Mouse (Mus musculus) midbrain, embryonic 10.5 days (tissue): ENCODE results near the gene Yeats4. TPM values are rescaled to one million over a fixed set of nuclear protein-coding genes. Genes with fewer than 3 reads are reported as not detected.

Source experiments
- DNase-seq: peaks from one replicate; pipeline ENCODE4 v3.0.0-alpha.2; 2017; ENCODE audit warnings: low spot score
- H3K27ac ChIP-seq: fragments of 300-500 bp; sonication (generic); replicated peaks from 2 replicates; pipeline ENCODE4 v1.5.1; 2016; ENCODE audit warnings: mild to moderate bottlenecking
- H3K27me3 ChIP-seq: fragments of 300-500 bp; sonication (generic); 2 replicates; pipeline ENCODE4 v1.6.1; 2016; ENCODE audit warnings: low read depth, mild to moderate bottlenecking; ENCODE audit not compliant: poor library complexity, severe bottlenecking
- H3K36me3 ChIP-seq: fragments of 300-500 bp; sonication (generic); 2 replicates; pipeline ENCODE4 v1.6.1; 2016; ENCODE audit warnings: mild to moderate bottlenecking, moderate library complexity
- H3K4me1 ChIP-seq: fragments of 300-500 bp; sonication (generic); 2 replicates; pipeline ENCODE4 v1.6.1; 2016
- H3K4me3 ChIP-seq: fragments of 300-500 bp; sonication (generic); 2 replicates; pipeline ENCODE4 v1.5.1; 2016; ENCODE audit warnings: mild to moderate bottlenecking, moderate library complexity
- H3K9me3 ChIP-seq: fragments of 300-500 bp; sonication (generic); replicated peaks from 2 replicates; pipeline ENCODE4 v1.6.1; 2016; ENCODE audit warnings: mild to moderate bottlenecking
- WGBS: fragments of 180-500 bp; shearing (Covaris S2); methylation state at CpG from one replicate; pipeline ENCODE4 v1.1.7; 2016; 5-methylcytosine and 5-hydroxymethylcytosine counted together
- polyA plus RNA-seq: library from polyadenylated mRNA; unstranded; fragments of >200 nt; fragmentation: Nextera tagmentation; extraction: Ambion mirVana; gene quantifications from 2 replicates; pipeline ENCODE4 v1.2.1, GENCODE M21; 2016

Gene Yeats4
- polyA plus RNA-seq, 1 experiment from 2014 or later, result 124 TPM

DNA sequence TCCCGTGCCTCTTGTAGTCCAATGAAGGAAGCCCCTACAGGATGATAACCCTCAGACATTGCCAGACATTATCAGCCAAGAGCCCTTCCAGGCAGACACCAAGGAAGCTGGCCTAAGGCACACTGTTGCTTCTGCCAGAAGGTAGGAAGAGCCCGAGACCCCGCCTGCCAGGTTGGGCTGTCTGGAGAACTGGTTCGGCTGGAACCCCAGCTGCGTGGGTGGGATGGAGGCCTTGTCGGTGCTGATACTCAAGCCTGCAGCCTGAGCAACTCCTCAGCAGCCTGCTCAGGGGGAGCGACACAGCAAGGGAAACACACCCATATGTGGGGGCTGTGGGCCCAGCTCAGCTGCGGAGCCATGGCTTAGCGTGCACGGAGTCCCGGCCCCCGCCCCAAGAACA, 29.3 kb downstream of the Yeats4 start:
- no peak overlapping the region for H3K27ac ChIP-seq
- peaks cover 18% of the 10 kb centered on the region for H3K4me1 ChIP-seq
- H3K9me3 ChIP-seq, result no peaks in the 10 kb centered on the region
- H3K27me3 ChIP-seq, result no peaks in the 10 kb centered on the region
- WGBS, result 95% methylated on average over 12 of the region's 12 CpGs
- no peaks in the 10 kb centered on the region for H3K36me3 ChIP-seq
- H3K4me3 ChIP-seq, result no peak overlapping the region
- no peak for DNase-seq

- Histone ChIP-seq H3K27ac (no peak overlapping the region), H3K36me3 (no peaks in the 10 kb centered on the region), H3K27me3 (no peaks in the 10 kb centered on the region), H3K4me1 (0 out of 2 replicates have a peak, but pooled peaks cover 5% of the 10 kb centered on the region), H3K9me3 (no peaks in the 10 kb centered on the region), H3K4me3 (no peak overlapping the region)
- 83% methylated on average over 5 of the region's 5 CpGs for WGBS
- DNase-seq, result no peak
These were observed 30.9 kb downstream of the Yeats4 start for GRCm38 (mm10) chr10:117193364-117193763.

DNA sequence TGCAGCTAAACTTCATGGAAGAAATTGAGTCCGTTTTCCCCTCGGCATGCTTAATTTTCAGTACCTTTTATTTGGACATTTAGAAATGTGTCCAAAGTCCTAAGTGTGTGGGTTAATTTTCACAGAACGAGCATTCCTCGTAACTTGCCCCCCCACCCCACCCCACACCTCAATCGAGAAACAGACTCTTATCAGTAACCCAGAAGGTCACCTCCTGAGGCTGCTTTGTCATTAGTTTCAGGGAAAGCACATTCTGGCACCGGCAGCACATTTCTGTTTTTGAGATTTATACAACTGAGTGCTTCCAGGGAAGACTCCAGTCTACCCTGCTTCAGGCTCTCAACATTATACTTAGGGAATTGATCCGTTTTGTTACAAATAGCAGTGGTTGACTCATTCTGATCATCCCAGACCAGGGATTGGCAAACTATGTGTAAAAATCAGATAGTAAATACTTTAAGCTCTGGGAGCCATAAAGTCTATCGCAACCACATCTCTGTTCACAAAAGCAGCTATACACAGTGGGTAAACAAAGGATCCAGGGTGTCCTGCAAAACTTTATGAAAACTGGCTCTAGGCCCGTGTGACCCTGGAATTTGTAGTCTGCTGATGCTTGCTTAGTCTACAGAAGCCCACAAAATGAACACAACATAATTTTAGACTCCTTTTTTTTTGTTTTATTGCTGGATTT, 38.8 kb downstream of the Yeats4 start:
- WGBS, result 78% methylated on average over 9 of the region's 9 CpGs
- DNase-seq, result no peak
- H3K9me3 ChIP-seq, result no peaks in the 10 kb centered on the region
- no peaks in the 10 kb centered on the region for H3K27me3 ChIP-seq
- 0 out of 2 replicates have a peak, but pooled peaks cover 11% of the 10 kb centered on the region for H3K4me1 ChIP-seq
- H3K36me3 ChIP-seq, result no peaks in the 10 kb centered on the region
- H3K27ac ChIP-seq, result no peak overlapping the region
- H3K4me3 ChIP-seq, result no peak overlapping the region

DNA sequence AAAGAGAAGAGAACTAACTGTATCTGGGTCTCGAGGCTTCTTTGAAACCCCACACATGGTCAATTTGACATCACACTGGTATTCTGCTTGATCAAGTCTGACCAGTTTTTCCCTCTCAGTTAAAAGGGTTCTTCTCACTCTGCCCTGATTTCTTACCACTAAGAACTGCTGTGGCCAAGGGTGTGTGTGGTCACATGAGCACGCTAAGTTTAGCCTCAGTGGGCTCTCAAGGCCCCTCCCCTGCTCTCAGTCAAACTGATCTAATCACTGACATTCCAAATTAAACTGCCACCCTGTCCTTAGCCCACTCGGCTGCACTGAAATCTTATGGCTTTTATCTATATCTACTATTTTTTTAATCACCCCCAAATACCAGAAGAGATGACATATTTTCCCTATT, 43.2 kb downstream of the Yeats4 start:
- Histone ChIP-seq H3K27me3 (no peaks in the 10 kb centered on the region), H3K9me3 (no peaks in the 10 kb centered on the region), H3K36me3 (no peaks in the 10 kb centered on the region), H3K4me1 (0 out of 2 replicates have a peak, but pooled peaks cover 8% of the 10 kb centered on the region), H3K4me3 (no peak overlapping the region), H3K27ac (no peak overlapping the region)
- WGBS, result 65% methylated on average over 3 of the region's 3 CpGs
- no peak for DNase-seq

DNA sequence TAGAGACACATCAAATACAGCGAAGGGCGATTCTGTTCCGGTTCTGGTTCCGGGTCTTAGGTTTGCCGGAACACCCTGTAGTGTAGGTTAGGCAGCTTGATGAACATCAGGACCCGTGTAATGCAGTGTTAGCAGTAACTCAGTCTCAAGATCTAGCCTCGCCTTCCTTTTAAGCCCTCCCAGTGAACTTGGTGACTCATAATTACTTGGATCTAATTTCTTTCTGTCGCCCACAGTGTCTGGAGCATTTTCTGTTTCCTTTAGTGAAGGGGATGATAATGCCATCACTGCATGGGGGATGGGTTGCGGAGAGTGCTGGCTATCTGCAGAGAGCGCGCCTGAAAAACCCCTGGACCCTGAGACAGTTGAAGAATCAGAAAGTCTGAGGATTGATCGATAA, 49.7 kb downstream of the Yeats4 start:
- 63% methylated on average over 12 of the region's 12 CpGs for WGBS
- Histone ChIP-seq H3K4me1 (peaks cover 15% of the 10 kb centered on the region), H3K27ac (peak overlapping the region; percentile 59; the same call in 1 of the 2 replicates), H3K4me3 (no peak overlapping the region), H3K36me3 (no peaks in the 10 kb centered on the region), H3K27me3 (no peaks in the 10 kb centered on the region), H3K9me3 (no peaks in the 10 kb centered on the region)
- DNase-seq, result no peak

GRCm38 (mm10) chr10:117173566-117174438, 50.5 kb downstream of the Yeats4 start:
- no peaks in the 10 kb centered on the region for H3K36me3 ChIP-seq

DNA sequence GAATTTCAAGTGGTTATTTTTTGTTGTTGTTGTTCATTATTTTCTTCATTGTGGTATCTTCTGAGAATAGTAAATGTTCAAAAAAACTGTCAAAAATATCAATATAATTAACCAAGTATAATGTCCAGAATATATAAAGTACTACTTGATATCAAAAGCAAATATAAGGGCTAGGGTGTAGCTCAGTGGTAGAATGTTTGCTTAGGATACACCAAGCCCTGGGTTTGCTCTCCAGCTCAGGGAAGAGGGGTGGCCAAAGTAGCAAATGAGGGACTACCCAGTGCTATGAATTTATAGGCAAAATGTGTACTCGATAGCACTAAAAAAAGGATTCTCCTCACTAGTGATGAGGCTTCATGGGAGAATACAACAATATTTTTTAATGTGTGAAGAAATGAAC, 51.2 kb downstream of the Yeats4 start:
- Histone ChIP-seq H3K27me3 (no peaks in the 10 kb centered on the region), H3K27ac (no peak overlapping the region), H3K9me3 (no peaks in the 10 kb centered on the region), H3K4me3 (no peak overlapping the region), H3K36me3 (no peaks in the 10 kb centered on the region), H3K4me1 (peaks cover 15% of the 10 kb centered on the region)
- 86% methylated on average over 1 of the region's 1 CpGs for WGBS
- no peak for DNase-seq

More at GRCm38 (mm10) chr10:117173566-117174438, 50.5 kb downstream of the Yeats4 start:
- no peak for DNase-seq
- peak overlapping the region; percentile 14; the same call in 1 of the 2 replicates for H3K4me3 ChIP-seq
- no peaks in the 10 kb centered on the region for H3K27me3 ChIP-seq
- H3K4me1 ChIP-seq, result peaks cover 15% of the 10 kb centered on the region
- peak overlapping the region; percentile 59; the same call in 1 of the 2 replicates for H3K27ac ChIP-seq
- no peaks in the 10 kb centered on the region for H3K9me3 ChIP-seq
- 42% methylated on average over 13 of the region's 13 CpGs for WGBS

GRCm38 (mm10) chr10:117172069-117172468, 52.2 kb downstream of the Yeats4 start:
- no peak overlapping the region for H3K4me3 ChIP-seq
- no peaks in the 10 kb centered on the region for H3K36me3 ChIP-seq
- H3K9me3 ChIP-seq, result no peaks in the 10 kb centered on the region
- H3K27ac ChIP-seq, result no peak overlapping the region
- DNase-seq, result no peak
- H3K27me3 ChIP-seq, result no peaks in the 10 kb centered on the region
- H3K4me1 ChIP-seq, result peaks cover 15% of the 10 kb centered on the region
- WGBS, result 52% methylated on average over 3 of the region's 3 CpGs

DNA sequence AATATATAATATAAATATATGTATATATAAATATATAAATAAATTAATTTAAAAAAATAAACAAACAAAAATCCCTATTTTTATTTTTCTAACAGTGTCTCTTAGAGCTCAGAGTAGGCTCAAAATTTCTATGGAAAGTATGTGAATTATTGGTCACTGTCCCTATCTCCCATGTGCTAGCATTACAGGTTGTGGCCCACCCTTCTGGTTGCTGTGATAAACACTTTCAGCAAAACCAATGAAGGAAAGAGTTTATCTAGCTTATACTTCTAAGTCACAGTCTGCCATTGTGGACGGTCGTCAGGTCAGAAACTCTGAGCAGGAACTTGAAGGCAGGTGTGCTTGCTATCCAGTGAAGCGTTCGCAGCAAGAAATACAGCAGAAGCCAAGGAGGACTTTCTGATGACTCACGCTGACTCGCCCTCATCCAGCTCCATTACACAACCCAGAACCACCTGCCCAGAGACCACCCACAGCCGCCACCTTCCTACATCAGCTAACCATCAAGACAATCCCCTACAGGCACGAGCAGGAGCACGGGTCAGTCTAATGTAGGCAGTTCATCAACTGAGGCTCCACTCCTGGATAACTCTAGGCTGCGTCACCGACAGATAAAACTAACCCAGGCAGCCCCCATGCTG, 57.4 kb downstream of the Yeats4 start:
- Histone ChIP-seq H3K27me3 (no peaks in the 10 kb centered on the region), H3K27ac (no peak overlapping the region), H3K9me3 (no peaks in the 10 kb centered on the region), H3K36me3 (no peaks in the 10 kb centered on the region), H3K4me1 (no peaks in the 10 kb centered on the region), H3K4me3 (no peak overlapping the region)
- WGBS, result 91% methylated on average over 11 of the region's 11 CpGs
- DNase-seq, result no peak

Other genes starting within 250 kb of the Yeats4 start
- 0.12 TPM in 2 replicates for gene Best3, start 238.2 kb downstream of the Yeats4 start, polyA plus RNA-seq
- 0.11 TPM in 1 of 2 replicates, not detected in the other for gene Lrrc10, start 179.2 kb downstream of the Yeats4 start, polyA plus RNA-seq
- gene Cct2, start 160.7 kb downstream of the Yeats4 start, polyA plus RNA-seq, result 290 and 327 TPM in 2 replicates
- gene Frs2, start 76.0 kb downstream of the Yeats4 start, polyA plus RNA-seq, result 16.0 and 21.1 TPM in 2 replicates
- not detected in 2 replicates for gene 9530003J23Rik, start 14.2 kb upstream of the Yeats4 start, polyA plus RNA-seq
- gene Lyz2, start 57.8 kb upstream of the Yeats4 start, polyA plus RNA-seq, result 10.8 and 14.9 TPM in 2 replicates
- not detected in 2 replicates for gene Lyz1, start 68.4 kb upstream of the Yeats4 start, polyA plus RNA-seq
- 222 and 239 TPM in 2 replicates for gene Cpsf6, start 155.5 kb upstream of the Yeats4 start, polyA plus RNA-seq